ENCODE assay signal across 24 mouse cellular contexts in genomic region chr8:56591502-56591901, GRCm38 (mm10). TPM values are rescaled to one million over a fixed set of nuclear protein-coding genes. Genes with fewer than 3 reads are reported as not detected.
DNase-seq lines count a peak whose midpoint lies in the region; ATAC-seq and TF ChIP-seq lines count a peak whose summit lies in the region.
"Had no signal": no experiment of that assay in that cellular context is flagged by ENCODE, and none has a peak within 500 bp of the region (broad histone marks: within the 10 kb centered on the region; RNA-seq: fewer than 3 reads in every experiment).

No protein-coding gene starts in this region.

- no peaks in the 10 kb centered on the region for H3K9me3 ChIP-seq in liver, embryonic 14.5 days (ENCODE audit: control insufficient read depth, low read length)
- no peaks in the 10 kb centered on the region for H3K9me3 ChIP-seq in liver, embryonic 16.5 days (replicated peaks; ENCODE audit: control insufficient read depth, low read length)
- H3K9me3 ChIP-seq: embryonic facial prominence, embryonic 10.5 days; embryonic facial prominence, embryonic 12.5 days; forebrain, embryonic 13.5 days; forebrain, embryonic 15.5 days; G1E had no signal

- H3K4me1 ChIP-seq in liver, adult 2 months (ENCODE audit: control insufficient read depth, insufficient read depth, low read length) = peaks cover 13% of the 10 kb centered on the region; the same call in 1 of the 2 replicates
- H3K4me1 ChIP-seq in liver, embryonic 14.5 days (replicated peaks; ENCODE audit: control insufficient read depth in 2 of 2, insufficient read depth in 2 of 2, low read length in 1 of 2) = no peaks in the 10 kb centered on the region; a peak in 1 of 4 replicates
- H3K4me1 ChIP-seq in liver, embryonic 16.5 days (ENCODE audit: control insufficient read depth, low read depth, low read length) = no peaks in the 10 kb centered on the region; the same call in 1 of the 2 replicates
- H3K4me1 ChIP-seq: embryonic facial prominence, embryonic 10.5 days; embryonic facial prominence, embryonic 12.5 days; forebrain, embryonic 13.5 days; forebrain, embryonic 15.5 days had no signal

- no peak for TF ChIP-seq POLR2A in liver, adult 2 months (IDR thresholded peaks at IDR 0.05; ENCODE audit: extremely low read depth, insufficient read depth, low read length)

- peaks cover 8% of the 10 kb centered on the region for H3K36me3 ChIP-seq in liver, adult 2 months (ENCODE audit: control insufficient read depth, insufficient read depth, low read length)
- no peaks in the 10 kb centered on the region for H3K36me3 ChIP-seq in liver, embryonic 14.5 days (replicated peaks; ENCODE audit: control insufficient read depth, insufficient read depth, low read depth)
- H3K36me3 ChIP-seq in liver, embryonic 16.5 days (ENCODE audit: control insufficient read depth, insufficient read depth) = no peaks in the 10 kb centered on the region

- H3K4me3 ChIP-seq in liver, adult 2 months (ENCODE audit: insufficient read depth, low read depth, low read length) = no peak overlapping the region
- no peak overlapping the region for H3K4me3 ChIP-seq in liver, embryonic 14.5 days (ENCODE audit: insufficient read depth in 1 of 2, low read depth in 2 of 2, low read length in 2 of 2)
- H3K4me3 ChIP-seq in liver, embryonic 16.5 days (ENCODE audit: low read depth, low read length) = no peak overlapping the region
- H3K4me3 ChIP-seq: embryonic facial prominence, embryonic 10.5 days; embryonic facial prominence, embryonic 12.5 days; forebrain, embryonic 13.5 days; forebrain, embryonic 15.5 days had no signal

- WGBS in liver, adult 2 months = 78% methylated on average over 5 of the region's 5 CpGs
- 83% methylated on average over 5 of the region's 5 CpGs for WGBS in liver, embryonic 14.5 days (ENCODE audit: insufficient replicate concordance)
- WGBS in liver, embryonic 16.5 days (ENCODE audit: insufficient replicate concordance) = 82% methylated on average over 5 of the region's 5 CpGs

- no peak for DNase-seq in liver, adult 2 months (ENCODE audit: extremely low read depth, low read depth, low spot score)
- DNase-seq in liver = no peak
- no peak for DNase-seq in liver, embryonic 14.5 days (ENCODE audit: low read depth in 3 of 3, low spot score in 3 of 3)
- no peak for DNase-seq in cerebellum, adult 18-20 months
- no peak for DNase-seq in right cerebral cortex, adult 2 months (ENCODE audit: low spot score in 2 of 2)
- DNase-seq: adrenal gland, adult 8-10 months; adrenal gland, postnatal 25 days; B cell, adult 2 months; cerebellum, adult 11 months; cerebellum, adult 2 months; cerebellum, adult 9-10 months; cerebellum, postnatal 10 days; cerebellum, postnatal 25 days; forebrain, postnatal 0 days had no signal

- 0 out of 2 replicates have a peak, but pooled peaks have one; percentile 56 for ATAC-seq in liver, embryonic 14.5 days (ENCODE audit: insufficient read depth)
- ATAC-seq in liver, embryonic 16.5 days (ENCODE audit: low read depth) = peak; percentile 55; the same call in 1 of the 2 replicates
- ATAC-seq: activated CD4-positive, CD25-positive, alpha-beta regulatory T cell, adult 4 months; CD4-positive, CD25-positive, alpha-beta regulatory T cell, adult 4 months; forebrain, embryonic 13.5 days; forebrain, embryonic 15.5 days; forebrain, postnatal 0 days; Patski had no signal

- TF ChIP-seq CTCF in liver, adult 2 months (IDR thresholded peaks at IDR 0.05; ENCODE audit: low read depth, low read length) = no peak
- TF ChIP-seq CTCF in liver, embryonic 14.5 days (IDR thresholded peaks at IDR 0.05; ENCODE audit: low read depth) = no peak

- no peaks in the 10 kb centered on the region for H3K79me2 ChIP-seq in liver, adult 2 months (ENCODE audit: control insufficient read depth, insufficient read depth, low read length)

- H3K9ac ChIP-seq in liver, adult 2 months (ENCODE audit: low read depth, low read length) = no peak overlapping the region
- H3K9ac ChIP-seq in liver, embryonic 14.5 days (replicated peaks) = no peak overlapping the region
- H3K9ac ChIP-seq in liver, embryonic 16.5 days (ENCODE audit: low read depth, low read length) = no peak overlapping the region
- H3K9ac ChIP-seq: embryonic facial prominence, embryonic 12.5 days; forebrain, embryonic 13.5 days; forebrain, embryonic 15.5 days; forebrain, postnatal 0 days had no signal

- no peak for TF ChIP-seq EP300 in liver, embryonic 14.5 days (IDR thresholded peaks at IDR 0.05; ENCODE audit: low read depth)

- no peaks in the 10 kb centered on the region for H3K27me3 ChIP-seq in liver, adult 2 months (ENCODE audit: control insufficient read depth, insufficient read depth, low read length)
- H3K27me3 ChIP-seq in liver, embryonic 14.5 days (ENCODE audit: control insufficient read depth, insufficient read depth, low read length) = no peaks in the 10 kb centered on the region
- H3K27me3 ChIP-seq in liver, embryonic 16.5 days (ENCODE audit: control insufficient read depth, insufficient read depth, low read depth, low read length) = no peaks in the 10 kb centered on the region
- H3K27me3 ChIP-seq: CH12.LX; embryonic facial prominence, embryonic 12.5 days; forebrain, embryonic 13.5 days; forebrain, embryonic 15.5 days; Patski had no signal

- H3K27ac ChIP-seq in liver, adult 2 months (replicated peaks; ENCODE audit: insufficient read depth, low read depth, low read length) = peak overlapping the region; percentile 13; the same call in 1 of the 2 replicates
- no peak overlapping the region for H3K27ac ChIP-seq in liver, embryonic 14.5 days
- H3K27ac ChIP-seq in liver, embryonic 16.5 days (ENCODE audit: low read length) = no peak overlapping the region
- H3K27ac ChIP-seq: embryonic facial prominence, embryonic 10.5 days; embryonic facial prominence, embryonic 12.5 days; forebrain, embryonic 13.5 days; forebrain, embryonic 15.5 days had no signal

- H3K4me2 ChIP-seq in liver, embryonic 14.5 days (ENCODE audit: low read depth) = no peak overlapping the region
- no peak overlapping the region for H3K4me2 ChIP-seq in liver, embryonic 16.5 days (ENCODE audit: low read depth, low read length)
- H3K4me2 ChIP-seq: embryonic facial prominence, embryonic 12.5 days; forebrain, embryonic 13.5 days; forebrain, embryonic 15.5 days had no signal

RNA-seq across cellular contexts. Expression of gene Fbxo8, which starts 40.6 kb away (rescaled TPM):
- total RNA-seq in liver, adult 2 months (2014; rRNA removed) = 45.4 and 55.1 TPM in 2 replicates
- 42.4 and 50.3 TPM in 2 replicates for polyA plus RNA-seq in liver, adult 2 months (2012; rRNA removed)
- polyA plus RNA-seq in liver, embryonic 14.5 days (2012; rRNA removed) = 7.7 and 9.6 TPM in 2 replicates
- polyA plus RNA-seq in liver, embryonic 14.5 days (2014; fragmentation: Nextera tagmentation; extraction: Ambion mirVana) = 42.1 and 46.1 TPM in 2 replicates
- polyA plus RNA-seq in liver, embryonic 16.5 days (2015; fragmentation: Nextera tagmentation; extraction: Ambion mirVana) = 35.4 and 36.7 TPM in 2 replicates

RNA-seq across cellular contexts. Expression of gene Cep44, which starts 40.7 kb away (rescaled TPM):
- total RNA-seq in liver, adult 2 months (2014; rRNA removed) = 24.0 and 27.1 TPM in 2 replicates
- 7.5 and 9.1 TPM in 2 replicates for polyA plus RNA-seq in liver, adult 2 months (2012; rRNA removed)
- 13.6 and 15.6 TPM in 2 replicates for polyA plus RNA-seq in liver, embryonic 14.5 days (2012; rRNA removed)
- polyA plus RNA-seq in liver, embryonic 14.5 days (2014; fragmentation: Nextera tagmentation; extraction: Ambion mirVana) = 20.3 and 22.7 TPM in 2 replicates
- 15.2 and 18.7 TPM in 2 replicates for polyA plus RNA-seq in liver, embryonic 16.5 days (2015; fragmentation: Nextera tagmentation; extraction: Ambion mirVana)
